8 mouse cellular contexts compared by ENCODE assay signal in the genomic region with DNA sequence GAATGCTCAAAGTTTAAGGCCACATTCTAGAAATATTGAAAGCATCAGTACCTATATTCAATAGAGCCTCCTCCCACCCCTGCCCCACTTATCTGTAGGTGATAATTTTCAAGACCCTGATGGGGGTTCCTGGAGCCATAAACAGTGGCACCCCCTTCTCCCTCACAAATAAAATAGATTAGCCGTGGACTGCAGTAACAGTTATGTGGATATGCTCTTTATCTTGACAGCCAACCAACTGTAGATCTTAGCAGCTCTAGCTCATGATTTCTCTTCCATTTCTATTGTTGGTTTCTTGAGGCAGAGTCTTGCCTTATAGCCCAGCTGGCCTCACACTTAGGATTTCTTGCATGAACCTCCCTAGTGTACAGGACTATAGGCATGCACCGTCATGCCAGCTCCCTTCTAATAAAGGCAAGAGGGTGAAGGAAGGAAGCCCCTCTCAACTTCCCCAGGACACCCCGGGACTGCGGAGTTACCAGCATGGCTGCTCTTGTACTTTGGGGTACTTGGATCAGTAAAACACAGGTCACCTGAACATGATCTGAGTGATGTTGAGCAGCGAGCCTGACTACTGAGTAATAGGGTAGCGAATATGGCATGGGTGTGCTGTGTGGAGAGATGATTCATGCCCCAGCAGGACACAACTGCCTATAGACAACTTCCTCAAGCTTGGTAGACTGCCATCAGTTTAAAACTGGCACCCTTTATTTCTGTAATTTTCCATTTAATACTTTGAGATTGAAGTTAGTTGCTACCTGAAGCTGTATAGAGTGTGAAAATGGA.
DNase-seq lines count a peak whose midpoint lies in the region; ATAC-seq and TF ChIP-seq lines count a peak whose summit lies in the region.

No protein-coding gene starts in this region.

- no peak overlapping the region for H3K9ac ChIP-seq in heart, embryonic 11.5 days (ENCODE audit: low read depth, low read length)
- no peak overlapping the region for H3K9ac ChIP-seq in hindbrain, embryonic 12.5 days

- H3K4me3 ChIP-seq in heart, embryonic 11.5 days (ENCODE audit: low read depth, low read length) = no peak overlapping the region
- H3K4me3 ChIP-seq in bone marrow macrophage, adult 2 months (ENCODE audit: insufficient read depth, low read length) = peak overlapping the region; percentile 12
- H3K4me3 ChIP-seq in hindbrain, embryonic 12.5 days = no peak overlapping the region
- no peak overlapping the region for H3K4me3 ChIP-seq in midbrain, embryonic 10.5 days

- ATAC-seq in heart, embryonic 11.5 days (replicated peaks; ENCODE audit: insufficient number of reproducible peaks, low FRiP score, low TSS enrichment) = no peak
- peak; percentile 41 for ATAC-seq in hindbrain, embryonic 12.5 days (ENCODE audit: low FRiP score)

- no peak for TF ChIP-seq CTCF in bone marrow macrophage, adult 2 months (IDR thresholded peaks at IDR 0.05; ENCODE audit: low read depth, low read length)

- TF ChIP-seq POLR2A in bone marrow macrophage, adult 2 months (IDR thresholded peaks at IDR 0.05; ENCODE audit: borderline replicate concordance, low read depth, low read length) = no peak

- 0 out of 2 replicates have a peak, but pooled peaks cover 3% of the 10 kb centered on the region for H3K36me3 ChIP-seq in heart, embryonic 11.5 days (ENCODE audit: control insufficient read depth, insufficient read depth, low read length)
- H3K36me3 ChIP-seq in hindbrain, embryonic 12.5 days = peaks cover 5% of the 10 kb centered on the region; the same call in 1 of the 2 replicates
- peaks cover 22% of the 10 kb centered on the region for H3K36me3 ChIP-seq in midbrain, embryonic 10.5 days

- 82% methylated on average over 6 of the region's 6 CpGs for WGBS in heart, embryonic 11.5 days (ENCODE audit: insufficient replicate concordance)
- 85% methylated on average over 6 of the region's 6 CpGs for WGBS in hindbrain, embryonic 12.5 days
- WGBS in midbrain, embryonic 10.5 days = 92% methylated on average over 6 of the region's 6 CpGs

- H3K4me1 ChIP-seq in heart, embryonic 11.5 days (ENCODE audit: control insufficient read depth, insufficient read depth, low read length) = peaks cover 19% of the 10 kb centered on the region
- H3K4me1 ChIP-seq in bone marrow macrophage, adult 2 months (ENCODE audit: control insufficient read depth, insufficient read depth, low read length) = peaks cover 24% of the 10 kb centered on the region
- H3K4me1 ChIP-seq in hindbrain, embryonic 12.5 days = peaks cover 19% of the 10 kb centered on the region
- H3K4me1 ChIP-seq in midbrain, embryonic 10.5 days = peaks cover 19% of the 10 kb centered on the region

- DNase-seq in heart, postnatal 4 days = no peak
- no peak for DNase-seq in midbrain, embryonic 10.5 days (ENCODE audit: low spot score)
- DNase-seq in T-cell, adult 2 months (ENCODE audit: low spot score) = no peak
- DNase-seq in ovary, postnatal 36 days (ENCODE audit: low spot score) = no peak
- DNase-seq in left cerebral cortex, postnatal 10 days (ENCODE audit: extremely low spot score in 1 of 2, low spot score in 2 of 2) = no peak

- intact Hi-C loops in left cerebral cortex, postnatal 10 days (cut with DNase I) = no loop called here

- H3K9me3 ChIP-seq in heart, embryonic 11.5 days (replicated peaks; ENCODE audit: control insufficient read depth, low read length) = peaks cover 2% of the 10 kb centered on the region; the same call in 1 of the 2 replicates
- H3K9me3 ChIP-seq in hindbrain, embryonic 12.5 days (replicated peaks) = no peaks in the 10 kb centered on the region; the same call in 1 of the 2 replicates
- peaks cover 6% of the 10 kb centered on the region for H3K9me3 ChIP-seq in midbrain, embryonic 10.5 days (replicated peaks)

- no peaks in the 10 kb centered on the region; the same call in none of the 2 replicates for H3K27me3 ChIP-seq in heart, embryonic 11.5 days (ENCODE audit: control insufficient read depth, insufficient read depth, low read length)
- no peaks in the 10 kb centered on the region for H3K27me3 ChIP-seq in hindbrain, embryonic 12.5 days
- no peaks in the 10 kb centered on the region for H3K27me3 ChIP-seq in midbrain, embryonic 10.5 days (ENCODE audit: low read depth, poor library complexity, severe bottlenecking)

- 0 out of 2 replicates have a peak overlapping the region, but pooled peaks have one; percentile 3 for H3K4me2 ChIP-seq in heart, embryonic 11.5 days
- no peak overlapping the region for H3K4me2 ChIP-seq in hindbrain, embryonic 12.5 days (replicated peaks)

- H3K27ac ChIP-seq in heart, embryonic 11.5 days (ENCODE audit: low read depth, low read length) = peak overlapping the region; percentile 62
- H3K27ac ChIP-seq in bone marrow macrophage, adult 2 months (ENCODE audit: insufficient read depth, low read depth, low read length) = peak overlapping the region; percentile 54
- peak overlapping the region; percentile 75; the same call in 1 of the 2 replicates for H3K27ac ChIP-seq in hindbrain, embryonic 12.5 days
- peak overlapping the region; percentile 71 for H3K27ac ChIP-seq in midbrain, embryonic 10.5 days (replicated peaks)
